Mouse (Mus musculus): ENCODE measurements around the gene Tnf.

The Tnf gene

GRCm38 (mm10) chr17:35152121-35152520 lies 49.7 kb downstream of the Tnf start:
- no peak for DNase-seq
